Mouse (Mus musculus) adrenal gland, adult 18-20 months (tissue): ENCODE measurements around the gene Kremen2. TPM values are rescaled to one million over a fixed set of nuclear protein-coding genes. Genes with fewer than 3 reads are reported as not detected.

ENCODE experiments used
- total RNA-seq, 2 experiments: library from RNA; stranded (reverse); gene quantifications; 1 replicate in 1 of 2; 2 replicates in 1 of 2; pipeline ENCODE4 v1.2.3; 2021

The Kremen2 gene
- total RNA-seq, 2 experiments from 2014 or later = 0.13 TPM; not detected in 1

Other genes starting within 250 kb of the Kremen2 start
- gene Zfp213, start 181.6 kb downstream of the Kremen2 start, total RNA-seq = 10 to 100 TPM; 11.0 to 12.3 TPM
- 1 to 10 TPM; 6.2 to 6.3 TPM for gene Zfp13, start 146.3 kb downstream of the Kremen2 start, total RNA-seq
- gene Zscan10, start 145.0 kb downstream of the Kremen2 start, total RNA-seq = not detected
- gene Mmp25, start 100.6 kb downstream of the Kremen2 start, total RNA-seq = under 1 TPM; 0.10 TPM
- not detected for gene Bicdl2, start 85.3 kb downstream of the Kremen2 start, total RNA-seq
- 100 to 1,000 TPM; 153 to 154 TPM for gene Hcfc1r1, start 72.2 kb downstream of the Kremen2 start, total RNA-seq
- gene Thoc6, start 72.0 kb downstream of the Kremen2 start, total RNA-seq = 10 to 100 TPM; 23.1 to 23.3 TPM
- gene Tnfrsf12a, start 68.4 kb downstream of the Kremen2 start, total RNA-seq = 100 to 1,000 TPM; 224 to 359 TPM
- not detected for gene Cldn6, start 66.6 kb downstream of the Kremen2 start, total RNA-seq
- gene Cldn9, start 61.8 kb downstream of the Kremen2 start, total RNA-seq = not detected
- 1 to 10 TPM; 2.2 to 6.7 TPM for gene 1520401A03Rik, start 23.1 kb downstream of the Kremen2 start, total RNA-seq
- 1 to 10 TPM; 2.1 to 2.4 TPM for gene Pkmyt1, start 19.5 kb downstream of the Kremen2 start, total RNA-seq
- 10 to 100 TPM in 1 of 2 experiments, 1 to 10 TPM in 1; 8.5 to 12.7 TPM for gene Paqr4, start 5.0 kb downstream of the Kremen2 start, total RNA-seq
- gene Flywch1, start 25.8 kb upstream of the Kremen2 start, total RNA-seq = 10 to 100 TPM; 72.5 to 89.3 TPM
- gene Flywch2, start 40.2 kb upstream of the Kremen2 start, total RNA-seq = 10 to 100 TPM in 1 of 2 experiments, 1 to 10 TPM in 1; 8.2 to 10.9 TPM
- 100 to 1,000 TPM; 480 to 746 TPM for gene Srrm2, start 44.7 kb upstream of the Kremen2 start, total RNA-seq
- gene Elob, start 83.3 kb upstream of the Kremen2 start, total RNA-seq = 100 to 1,000 TPM; 352 to 413 TPM
- not detected for gene Prss33, start 90.2 kb upstream of the Kremen2 start, total RNA-seq
- gene Prss32, start 98.0 kb upstream of the Kremen2 start, total RNA-seq = not detected
- under 1 TPM; 0.60 to 0.74 TPM for gene Prss41, start 98.3 kb upstream of the Kremen2 start, total RNA-seq
- gene Prss21, start 122.2 kb upstream of the Kremen2 start, total RNA-seq = not detected
- gene Dcpp1, start 135.0 kb upstream of the Kremen2 start, total RNA-seq = not detected
- gene Dcpp2, start 135.0 kb upstream of the Kremen2 start, total RNA-seq = not detected
- not detected for gene Dcpp3, start 171.6 kb upstream of the Kremen2 start, total RNA-seq
- not detected for gene Sbp, start 195.8 kb upstream of the Kremen2 start, total RNA-seq
- not detected for gene Sbpl, start 209.4 kb upstream of the Kremen2 start, total RNA-seq
- gene Prss30, start 234.7 kb upstream of the Kremen2 start, total RNA-seq = under 1 TPM in 1 of 2 experiments, not detected in 1; 0.64 TPM